Mouse (Mus musculus) adrenal gland, postnatal 36 days (tissue): ENCODE results near the gene C1qa. TPM values are rescaled to one million over a fixed set of nuclear protein-coding genes. Genes with fewer than 3 reads are reported as not detected.

Source experiments
- DNase-seq, 2 experiments: peaks; one replicate each; pipeline ENCODE4 v3.0.0; 2021; ENCODE audit warnings: mixed read lengths in 1 of 2
- total RNA-seq, 2 experiments: library from RNA; stranded (reverse); gene quantifications; 2 replicates each; pipeline ENCODE4 v1.2.3; 2021

The C1qa gene
- total RNA-seq, 2 experiments from 2014 or later = 44.1 to 72.9 TPM

GRCm38 (mm10) chr4:136862411-136862810, 36.2 kb downstream of the C1qa start:
- no peak for DNase-seq

GRCm38 (mm10) chr4:136861806-136862205, 36.8 kb downstream of the C1qa start:
- DNase-seq = no peak

DNA sequence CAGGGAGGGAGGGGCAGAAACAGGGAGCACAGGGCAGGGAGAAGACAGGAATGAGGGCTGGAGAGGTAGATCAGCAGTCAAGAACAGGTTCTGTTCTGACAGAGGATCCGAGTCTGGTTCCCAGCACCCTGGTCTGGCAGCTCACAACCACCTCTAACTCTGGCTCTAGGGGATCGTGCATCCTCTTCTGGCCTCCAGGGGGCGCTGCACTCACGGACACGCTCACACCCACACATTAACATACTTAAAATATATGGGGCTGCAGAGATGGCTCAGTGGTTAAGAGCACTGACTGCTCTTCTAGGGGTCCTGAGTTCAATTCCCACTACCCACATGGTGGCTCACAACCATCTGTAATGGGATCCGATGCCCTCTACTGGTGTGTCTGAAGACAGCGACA, 38.6 kb downstream of the C1qa start:
- no peak for DNase-seq

DNA sequence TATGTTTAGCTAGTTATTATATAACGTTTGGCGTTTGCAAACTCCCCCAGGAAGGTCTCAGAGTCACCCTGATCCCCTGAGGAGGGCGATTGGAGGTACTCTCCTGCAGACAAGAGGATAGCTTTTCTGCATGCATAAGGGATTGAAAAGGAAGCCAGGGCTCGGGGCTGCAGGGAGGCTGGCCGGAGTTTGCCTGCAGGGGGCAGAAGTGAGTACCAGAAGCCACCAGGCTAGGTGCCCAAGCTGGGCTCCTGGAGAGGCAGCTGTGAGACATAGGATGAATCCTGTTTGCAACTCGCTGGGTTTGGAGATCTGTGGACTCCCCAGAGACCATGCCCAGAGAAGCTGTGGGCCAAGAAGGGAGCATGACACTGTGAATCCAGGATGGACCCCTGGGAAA, 43.5 kb downstream of the C1qa start:
- DNase-seq = peak; percentile 30 to 37

GRCm38 (mm10) chr4:136852989-136853388, 45.6 kb downstream of the C1qa start:
- no peak for DNase-seq

GRCm38 (mm10) chr4:136852119-136852518, 46.5 kb downstream of the C1qa start:
- DNase-seq = no peak

- no peak for DNase-seq
Measured at GRCm38 (mm10) chr4:136848565-136848964, 50.0 kb downstream of the C1qa start.

DNA sequence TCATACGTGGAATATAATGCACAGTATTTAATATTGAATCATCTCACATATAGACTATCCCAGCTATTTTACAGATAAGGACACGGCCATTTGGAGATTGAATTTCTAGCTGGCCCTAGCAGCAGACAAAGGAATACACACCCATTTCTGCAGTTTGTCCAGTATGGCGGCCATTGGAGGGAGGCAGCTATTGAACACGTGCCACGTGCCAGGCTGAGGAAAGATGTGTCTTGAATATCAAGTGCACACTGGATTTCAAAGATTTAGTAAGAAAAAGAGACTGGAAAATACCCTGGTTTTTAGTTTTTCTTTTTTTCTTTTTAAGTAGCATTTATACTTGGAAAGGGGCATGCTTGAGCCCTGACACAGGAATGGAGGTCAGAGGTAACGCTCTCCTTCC, 51.4 kb downstream of the C1qa start:
- DNase-seq = no peak

Other genes starting within 250 kb of the C1qa start
- 10 to 100 TPM; 18.7 to 19.8 TPM for gene Ephb2, start 62.8 kb downstream of the C1qa start, total RNA-seq
- 10 to 100 TPM; 43.5 to 77.2 TPM for gene C1qb, start 12.6 kb downstream of the C1qa start, total RNA-seq
- gene C1qc, start 5.7 kb downstream of the C1qa start, total RNA-seq = 10 to 100 TPM; 30.6 to 58.1 TPM
- gene Epha8, start 58.0 kb upstream of the C1qa start, total RNA-seq = under 1 TPM; 0.10 to 0.23 TPM
- gene Zbtb40, start 150.0 kb upstream of the C1qa start, total RNA-seq = 10 to 100 TPM in 1 of 2 experiments, 1 to 10 TPM in 1; 7.9 to 14.0 TPM